Mouse (Mus musculus) liver, embryonic 14.5 days (tissue): ENCODE results near the gene Psmc4.

ENCODE experiments used
- CTCF ChIP-seq: IDR thresholded peaks from 2 replicates; pipeline ENCODE4 v1.5.1; 2016; ENCODE audit warnings: antibody characterized with exemption, low read depth, control low read depth
- EP300 ChIP-seq: IDR thresholded peaks from 2 replicates; pipeline ENCODE4 v1.6.1; 2016; ENCODE audit warnings: antibody characterized with exemption, low read depth

GRCm38 (mm10) chr7:28014445-28014810, 35.5 kb downstream of the Psmc4 start:
- no peak for TF ChIP-seq CTCF
- no peak for TF ChIP-seq EP300
